Mouse (Mus musculus): ENCODE results near the gene Ltbp4.

DNA sequence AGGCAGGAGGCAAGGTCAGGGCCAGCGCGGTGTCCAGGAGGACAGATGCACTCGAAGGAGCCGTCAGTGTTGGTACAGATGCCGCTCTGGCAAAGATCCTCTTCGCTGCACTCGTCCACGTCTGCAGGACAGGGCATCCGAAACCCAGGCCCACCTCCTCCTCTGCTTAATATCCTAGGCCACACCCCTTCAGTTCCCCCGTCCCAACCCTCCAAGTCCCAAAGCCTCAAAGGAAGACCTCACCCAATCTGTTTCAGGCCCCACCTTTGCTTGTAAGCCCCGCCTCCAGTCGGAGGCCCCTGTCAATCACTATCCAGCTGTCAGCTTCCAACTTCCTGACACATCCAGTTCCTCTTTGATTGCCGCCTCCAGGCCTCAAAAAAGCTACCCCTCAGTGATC, 15.2 kb downstream of the Ltbp4 start:
- TF ChIP-seq CTCF (IDR thresholded peaks at IDR 0.05; ENCODE audit: low read depth) (no peak), EP300 (IDR thresholded peaks at IDR 0.05; ENCODE audit: low read depth) (no peak)

Data from liver, postnatal 0 days (tissue).